Mouse (Mus musculus) layer of hippocampus, adult 9-10 months (tissue): ENCODE data around the gene Dapp1.
"Not testable (repeated sequence)": the region's sequence is repeated elsewhere in the genome, so short reads cannot be mapped to it uniquely, and the experiment has no call there.

Experiments
- DNase-seq: peaks from one replicate; pipeline ENCODE4 v3.0.0; 2022; ENCODE audit warnings: low spot score

Dapp1 gene

DNA sequence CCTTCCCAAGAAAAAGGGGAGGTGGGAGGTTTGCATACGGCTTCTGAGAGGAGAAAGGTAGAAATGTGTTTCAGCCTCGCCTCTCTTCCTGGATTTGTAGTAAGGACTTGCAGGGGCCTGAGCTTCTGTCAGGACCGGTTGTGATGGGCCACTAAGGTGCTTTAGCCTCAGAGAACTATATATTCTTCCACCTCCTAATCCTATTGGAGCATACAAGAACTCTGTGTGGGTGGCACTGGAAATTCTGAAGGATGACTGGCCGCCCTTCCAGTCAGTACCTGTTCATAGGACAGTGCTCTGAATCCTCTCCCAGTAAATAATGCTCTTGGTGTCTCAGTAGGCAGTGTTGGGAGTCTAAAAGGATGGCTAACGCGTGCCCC is 62.4 kb downstream of the Dapp1 start:
- no peak for DNase-seq

- DNase-seq, result peak; percentile 43
Measured at GRCm38 (mm10) chr3:137918172-137918931, 63.0 kb downstream of the Dapp1 start, which contains the start of gene Lamtor3. TSS of gene Lamtor3 (plus strand) at chr3:137918506.

GRCm38 (mm10) chr3:137917694-137918171 is 63.6 kb downstream of the Dapp1 start:
- no peak for DNase-seq

DNA sequence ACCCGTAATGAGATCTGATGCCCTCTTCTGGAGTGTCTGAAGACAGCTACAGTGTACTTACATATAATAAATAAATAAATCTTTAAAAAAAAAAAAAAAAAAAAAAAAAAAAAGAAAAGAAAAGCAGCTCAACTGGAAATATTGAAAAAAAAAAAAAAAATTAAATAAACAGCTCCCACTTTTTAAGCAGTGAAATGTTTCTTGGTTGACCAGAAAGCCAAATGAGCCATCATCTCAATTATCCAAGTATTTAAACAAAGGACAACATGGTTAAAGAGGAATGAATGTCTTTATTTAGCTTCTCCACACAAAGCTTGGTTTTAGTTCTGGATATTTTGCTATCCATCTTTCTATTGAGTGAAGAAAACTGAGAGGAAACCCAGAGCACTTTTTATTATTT is 66.8 kb downstream of the Dapp1 start:
- not testable (repeated sequence) for DNase-seq

DNA sequence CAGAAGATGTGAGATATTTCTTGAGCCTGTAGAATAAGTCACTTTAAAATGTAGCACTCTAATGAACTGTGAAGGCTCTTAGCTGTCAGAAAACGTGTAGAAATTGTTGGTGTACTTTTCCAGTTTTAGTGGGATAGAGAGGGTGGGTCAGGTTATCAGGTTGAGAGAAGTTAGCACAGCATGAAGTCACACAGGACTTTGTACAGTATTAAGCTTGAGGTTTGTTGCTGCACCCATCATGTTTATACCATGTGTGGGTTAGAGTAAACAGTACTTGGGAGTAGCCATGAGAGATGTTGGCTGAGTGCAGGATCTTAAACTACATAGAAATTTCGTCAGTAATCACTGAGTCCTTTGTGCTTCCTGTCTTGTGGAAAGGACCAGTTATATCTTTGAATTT is 68.3 kb downstream of the Dapp1 start:
- DNase-seq, result no peak

GRCm38 (mm10) chr3:137900149-137900548 is 81.2 kb downstream of the Dapp1 start:
- DNase-seq, result peak; percentile 10

GRCm38 (mm10) chr3:137897685-137898084 is 83.7 kb downstream of the Dapp1 start:
- DNase-seq, result no peak

GRCm38 (mm10) chr3:137896867-137897266 is 84.5 kb downstream of the Dapp1 start:
- DNase-seq, result no peak

DNA sequence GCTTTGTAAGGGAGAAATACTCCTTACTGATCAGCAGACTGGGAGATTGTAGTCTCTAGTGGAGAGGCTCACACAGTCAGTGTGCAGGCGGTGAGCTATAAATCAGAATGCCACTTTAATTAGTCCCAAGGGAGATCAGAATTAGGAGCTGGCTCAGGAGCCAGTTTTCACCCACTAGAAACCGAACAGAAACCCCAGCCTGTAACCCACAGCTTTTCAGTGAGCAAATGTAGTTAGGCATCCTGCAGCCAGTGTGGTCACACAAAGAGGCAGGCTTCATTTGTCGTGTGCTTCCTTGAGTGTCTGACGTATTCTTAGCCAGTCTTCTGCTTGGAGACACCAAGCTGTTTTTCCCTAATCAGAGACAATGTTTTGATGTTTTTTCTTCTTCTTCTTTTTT is 85.0 kb downstream of the Dapp1 start:
- no peak for DNase-seq

GRCm38 (mm10) chr3:137895196-137895595 is 86.1 kb downstream of the Dapp1 start:
- DNase-seq, result no peak

DNA sequence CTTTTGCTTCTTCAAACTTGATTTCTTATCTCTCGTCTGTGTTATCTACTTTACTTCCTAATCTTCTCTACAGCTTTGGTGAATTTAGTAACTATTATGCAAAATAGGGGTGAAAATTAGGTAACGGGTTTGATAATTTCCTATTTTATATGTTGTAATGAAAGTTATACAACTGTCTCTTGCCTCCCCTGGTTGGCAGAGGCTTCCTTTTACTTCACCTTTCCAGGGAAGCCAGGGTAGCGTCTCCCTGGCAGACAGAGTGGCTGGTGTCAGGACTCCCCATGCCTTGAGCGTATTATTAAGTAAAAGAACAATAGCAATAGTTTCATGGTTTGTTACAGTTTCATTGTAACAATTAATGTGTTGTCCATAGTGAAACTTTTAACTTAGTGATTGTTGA is 87.6 kb downstream of the Dapp1 start:
- DNase-seq, result no peak

- DNase-seq, result no peak
Measured at GRCm38 (mm10) chr3:137892118-137892517, 89.2 kb downstream of the Dapp1 start.

- no peak for DNase-seq
Measured at GRCm38 (mm10) chr3:137891089-137891488, 90.3 kb downstream of the Dapp1 start.

DNA sequence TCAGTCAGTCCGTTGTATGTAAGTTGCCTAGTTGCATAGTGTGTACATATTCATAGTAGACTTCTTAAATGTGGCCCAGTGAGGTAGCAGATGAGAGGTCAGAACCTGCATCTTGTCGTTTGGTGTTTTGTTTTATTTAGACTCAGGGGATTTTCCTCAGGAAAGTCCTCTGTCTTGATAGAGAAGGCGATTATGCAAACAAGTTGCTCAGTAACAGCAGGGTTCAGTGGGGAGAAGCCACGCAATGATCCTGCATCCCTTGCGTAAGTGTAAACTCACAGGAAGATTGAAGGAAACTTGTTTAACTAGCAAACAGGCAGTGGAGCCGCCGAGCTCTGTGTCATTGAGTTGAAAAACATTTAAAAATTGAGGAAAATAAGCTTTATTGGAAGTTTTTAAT is 93.4 kb downstream of the Dapp1 start:
- no peak for DNase-seq

DNA sequence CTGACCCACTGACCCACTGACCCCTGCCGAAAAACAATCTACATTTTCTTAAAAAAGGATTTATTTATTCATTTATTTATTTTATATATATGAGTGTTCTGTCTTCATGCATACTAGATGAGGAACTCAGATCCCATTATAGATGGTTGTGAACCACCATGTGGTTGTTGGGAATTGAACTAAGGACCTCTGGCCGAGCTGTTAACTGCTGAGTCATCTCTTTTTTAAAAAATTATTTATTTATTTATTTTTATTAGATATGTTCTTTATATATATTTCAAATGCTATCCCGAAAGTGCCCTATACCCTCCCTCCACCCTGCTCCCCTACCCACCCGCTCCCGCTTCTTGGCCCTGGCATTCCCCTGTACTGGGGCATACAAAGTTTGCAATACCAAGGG is 100.3 kb downstream of the Dapp1 start:
- DNase-seq, result no peak
